Mouse (Mus musculus): ENCODE data around the gene BC048562. TPM values are rescaled to one million over a fixed set of nuclear protein-coding genes. Genes with fewer than 3 reads are reported as not detected.

Gene BC048562
- polyA plus RNA-seq (2017; shearing (Covaris generic)) = not detected

DNA sequence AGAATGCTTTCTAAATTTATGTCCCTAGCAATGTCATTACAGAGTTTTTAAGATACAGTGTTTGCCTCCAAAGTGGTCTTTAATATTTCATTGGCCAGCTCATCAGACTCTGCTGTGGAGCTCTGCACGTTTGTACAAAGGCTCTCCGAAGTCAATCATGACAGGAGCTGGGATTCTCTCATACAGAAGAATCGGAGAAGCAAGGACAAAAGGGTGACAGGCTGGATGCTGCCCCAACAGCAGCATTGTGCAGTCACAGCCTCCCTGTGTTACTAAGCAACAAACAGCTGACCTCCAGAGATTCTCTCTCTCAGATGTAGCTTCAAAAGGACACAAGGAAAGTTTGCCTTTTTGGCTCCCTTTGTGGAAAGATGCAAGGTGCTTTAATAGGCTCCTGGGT lies at the start of gene BC048562:
TSS of gene BC048562 (plus strand) at position 301 of the 400 bp plus-strand sequence.

DNA sequence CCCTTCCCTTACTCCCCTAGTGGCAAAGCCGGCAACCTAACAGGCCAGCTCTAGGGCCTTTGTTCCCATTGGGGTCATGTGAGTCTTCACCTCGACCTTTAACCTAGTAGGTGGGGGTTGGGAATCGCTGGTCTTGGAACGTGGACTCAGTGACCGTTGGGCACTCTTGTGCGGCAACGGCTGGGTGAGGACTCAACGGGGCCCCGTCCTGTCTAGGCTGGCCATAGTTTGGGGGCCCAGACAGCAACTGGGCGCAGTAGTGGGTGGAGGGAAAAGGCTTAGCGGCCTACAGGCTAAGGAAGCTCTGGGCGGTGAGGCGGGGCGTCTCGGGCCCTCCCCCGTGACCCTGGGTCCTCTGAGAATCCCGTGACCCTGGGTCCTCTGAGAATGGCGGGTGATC lies 43.6 kb upstream of the BC048562 start, which contains the start of gene 1700102P08Rik:
TSS of gene 1700102P08Rik (plus strand) at position 130 of the 400 bp plus-strand sequence.

DNA sequence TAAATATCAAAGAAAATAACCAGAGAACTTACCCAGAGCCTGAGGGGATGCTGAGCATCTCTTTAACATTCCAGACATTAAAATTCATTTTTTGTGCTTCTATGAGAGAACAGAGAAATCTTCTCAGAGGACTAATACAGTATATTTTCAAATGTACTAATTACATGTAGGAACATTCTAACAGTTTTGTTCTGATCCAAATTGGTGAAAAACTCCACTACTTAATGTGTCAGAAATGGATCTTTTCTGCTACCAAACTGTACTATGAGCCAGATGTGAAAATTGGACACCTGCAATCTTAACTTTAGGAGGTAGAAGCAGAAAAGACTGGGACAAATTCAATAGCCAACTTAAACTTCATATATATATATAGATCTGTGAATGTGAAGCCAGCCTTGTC lies 7.9 kb upstream of the BC048562 start, which contains the start of gene Ccdc36:
TSS of gene Ccdc36 (minus strand) at position 101 of the 400 bp plus-strand sequence.

DNA sequence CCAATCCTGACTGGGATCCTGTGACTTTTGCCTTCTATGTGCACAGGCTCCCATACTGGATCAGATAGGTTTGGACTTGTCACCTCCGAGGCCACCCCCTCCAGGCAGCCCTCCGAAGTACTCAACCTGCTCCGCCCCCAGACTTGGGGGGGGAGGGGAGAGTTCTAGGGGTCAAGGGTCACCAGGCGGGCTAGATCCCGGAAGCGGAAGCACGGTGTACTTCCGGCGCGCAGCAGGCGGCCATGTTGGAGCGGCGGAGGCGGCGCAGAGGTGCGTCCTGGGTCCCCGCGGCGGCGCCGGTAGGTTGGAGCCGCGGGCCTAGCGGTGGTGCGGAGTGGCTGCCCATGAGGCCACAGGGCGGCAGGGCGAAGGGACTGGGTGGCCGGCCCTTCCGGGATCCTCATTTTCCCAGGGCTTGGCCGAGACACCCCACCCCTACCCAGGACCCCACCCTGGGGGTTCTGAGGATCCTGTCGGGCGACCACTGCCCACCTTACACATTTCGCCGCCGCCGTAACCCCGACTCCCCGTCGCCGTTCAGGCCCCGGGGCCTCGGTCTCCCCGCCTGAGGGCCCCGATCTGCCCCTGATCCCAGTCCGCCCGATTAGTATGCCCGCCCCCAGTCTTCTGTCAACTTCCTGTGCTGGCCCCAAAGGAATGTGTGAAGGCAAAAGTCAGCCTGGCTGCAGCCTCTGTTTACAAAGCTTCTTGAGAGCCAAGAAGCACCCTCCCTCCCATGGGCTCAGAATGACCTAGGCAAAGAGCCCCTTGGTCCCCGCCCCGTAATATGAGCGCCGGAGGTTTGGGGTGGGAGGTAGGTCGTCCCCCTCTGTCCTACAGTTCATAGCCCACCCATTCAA lies 24.3 kb downstream of the BC048562 start, which contains the start of gene Ccdc71:
TSS of gene Ccdc71 (plus strand) at position 209 of the 860 bp plus-strand sequence.

DNA sequence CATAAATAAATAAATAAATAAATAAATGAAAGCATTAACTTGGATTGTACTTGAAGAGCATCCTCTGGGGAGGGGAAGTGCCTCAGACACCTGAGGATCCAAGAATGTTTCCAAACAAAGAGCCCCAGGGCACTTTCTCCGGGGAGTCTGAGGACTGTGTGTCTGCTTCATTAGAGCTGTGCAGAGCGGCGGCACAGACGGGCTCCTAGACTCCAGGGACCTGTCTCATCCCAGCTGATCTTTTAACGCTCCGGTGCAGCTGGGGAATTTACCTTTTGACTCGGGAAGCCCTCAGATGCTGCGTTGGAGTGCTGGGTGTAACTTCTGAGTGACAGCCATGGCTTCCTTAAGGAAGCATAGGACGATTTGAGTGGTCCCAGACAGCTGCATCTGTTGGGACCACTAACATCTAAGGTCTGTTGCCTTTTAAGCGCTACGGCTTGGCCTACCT lies 24.9 kb downstream of the BC048562 start, which contains the start of gene Klhdc8b:
TSS of gene Klhdc8b (minus strand) at position 401 of the 451 bp plus-strand sequence.

DNA sequence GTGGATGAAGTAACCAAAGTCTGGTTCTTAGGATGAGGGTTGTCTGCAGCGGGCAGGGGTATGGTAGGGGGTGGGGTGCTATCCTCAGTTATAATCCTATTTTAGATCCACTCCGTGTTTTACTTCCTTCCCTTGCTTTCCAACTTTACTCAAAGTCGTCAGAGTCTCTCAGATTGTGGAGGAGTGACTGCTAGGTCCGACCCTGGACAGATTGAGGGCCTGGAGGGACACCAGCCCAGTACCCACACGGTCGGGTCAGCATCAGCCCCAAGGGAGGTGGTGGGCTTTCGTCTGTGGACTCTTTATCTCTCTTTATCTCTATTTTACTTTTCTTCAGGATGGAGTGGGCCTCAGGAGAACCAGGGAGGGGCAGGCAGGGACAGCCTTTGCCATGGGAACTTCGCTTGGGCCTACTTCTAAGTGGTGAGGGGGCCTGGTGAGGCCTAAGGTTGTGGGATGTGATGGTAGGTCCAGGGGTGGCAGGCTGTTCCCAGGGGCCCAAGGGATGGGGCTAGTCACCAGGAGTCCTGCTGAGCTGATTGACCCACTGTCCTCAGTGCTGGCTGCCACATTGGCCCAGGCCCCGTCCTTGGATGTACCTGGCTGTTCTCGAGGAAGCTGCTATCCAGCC lies 43.6 kb downstream of the BC048562 start, which contains the start of gene Lamb2:
TSS of gene Lamb2 (plus strand) at position 16 of the 631 bp plus-strand sequence.

DNA sequence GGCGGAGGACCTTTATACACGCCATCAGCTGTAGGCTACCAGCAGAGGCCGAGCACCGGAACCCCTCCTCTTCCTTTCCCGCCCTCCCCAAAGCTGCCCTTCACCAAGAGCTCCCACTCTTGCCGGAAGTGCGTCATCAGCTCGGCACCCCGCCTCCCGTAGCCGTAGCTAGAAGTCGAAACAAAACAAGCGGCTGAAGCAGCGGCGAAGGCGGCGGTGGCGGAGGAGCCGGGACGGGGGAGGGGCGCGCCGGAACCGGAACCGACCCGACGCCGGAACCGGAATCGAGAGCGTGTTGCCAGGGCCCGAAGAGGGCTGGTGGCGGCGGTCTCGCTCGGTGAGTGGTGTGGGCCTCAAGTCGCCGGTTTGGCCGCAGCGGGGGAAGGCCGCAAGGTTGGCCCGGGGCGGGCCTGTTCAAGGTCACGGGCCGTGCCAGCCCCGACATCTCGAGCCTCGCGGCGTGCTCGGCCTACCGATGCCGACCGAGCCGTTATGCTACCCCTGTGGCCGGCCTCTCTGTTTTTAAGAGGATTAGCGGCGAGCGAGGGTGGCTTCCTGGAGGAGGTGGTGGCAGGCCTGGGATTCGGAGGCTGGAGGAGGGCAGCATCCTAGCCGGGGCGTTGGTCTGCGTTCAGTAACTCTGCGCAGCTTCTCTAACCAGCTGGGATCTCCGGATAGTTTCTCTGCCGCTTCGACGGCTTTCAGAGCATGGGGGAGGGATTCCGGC lies 54.4 kb downstream of the BC048562 start, which contains the start of gene Usp19:
TSS of gene Usp19 (plus strand) at position 44 of the 727 bp plus-strand sequence.

Other genes with a start within 250 kb of the BC048562 start
- 0.60 TPM for gene Bsn, start 246.1 kb upstream of the BC048562 start, polyA plus RNA-seq (2017; shearing (Covaris generic))
- 5.1 TPM for gene Dag1, start 172.5 kb upstream of the BC048562 start, polyA plus RNA-seq (2017; shearing (Covaris generic))
- gene Nicn1, start 146.1 kb upstream of the BC048562 start, polyA plus RNA-seq (2017; shearing (Covaris generic)) = 2.9 TPM
- gene Amt, start 139.6 kb upstream of the BC048562 start, polyA plus RNA-seq (2017; shearing (Covaris generic)) = 0.35 TPM
- 307 TPM for gene Rhoa, start 130.4 kb upstream of the BC048562 start, polyA plus RNA-seq (2017; shearing (Covaris generic))
- gene Tcta, start 130.3 kb upstream of the BC048562 start, polyA plus RNA-seq (2017; shearing (Covaris generic)) = 19.7 TPM
- gene Gpx1, start 97.6 kb upstream of the BC048562 start, polyA plus RNA-seq (2017; shearing (Covaris generic)) = 765 TPM
- 152 TPM for gene Usp4, start 88.6 kb upstream of the BC048562 start, polyA plus RNA-seq (2017; shearing (Covaris generic))
- 2.8 TPM for gene 1700102P08Rik, start 43.7 kb upstream of the BC048562 start, polyA plus RNA-seq (2017; shearing (Covaris generic))
- gene Ccdc36, start 8.0 kb upstream of the BC048562 start, polyA plus RNA-seq (2017; shearing (Covaris generic)) = not detected
- 51.6 TPM for gene Ccdc71, start 24.0 kb downstream of the BC048562 start, polyA plus RNA-seq (2017; shearing (Covaris generic))
- gene Klhdc8b, start 25.1 kb downstream of the BC048562 start, polyA plus RNA-seq (2017; shearing (Covaris generic)) = 3.6 TPM
- gene Lamb2, start 43.3 kb downstream of the BC048562 start, polyA plus RNA-seq (2017; shearing (Covaris generic)) = 0.16 TPM
- gene Usp19, start 54.1 kb downstream of the BC048562 start, polyA plus RNA-seq (2017; shearing (Covaris generic)) = 138 TPM
- 129 TPM for gene Qars, start 71.2 kb downstream of the BC048562 start, polyA plus RNA-seq (2017; shearing (Covaris generic))
- gene Qrich1, start 80.3 kb downstream of the BC048562 start, polyA plus RNA-seq (2017; shearing (Covaris generic)) = 144 TPM
- 122 TPM for gene Impdh2, start 123.8 kb downstream of the BC048562 start, polyA plus RNA-seq (2017; shearing (Covaris generic))
- 77.9 TPM for gene Ndufaf3, start 131.0 kb downstream of the BC048562 start, polyA plus RNA-seq (2017; shearing (Covaris generic))
- gene Dalrd3, start 133.4 kb downstream of the BC048562 start, polyA plus RNA-seq (2017; shearing (Covaris generic)) = 131 TPM
- 90.3 TPM for gene Wdr6, start 142.3 kb downstream of the BC048562 start, polyA plus RNA-seq (2017; shearing (Covaris generic))
- 16.3 TPM for gene P4htm, start 161.2 kb downstream of the BC048562 start, polyA plus RNA-seq (2017; shearing (Covaris generic))
- gene Arih2, start 212.9 kb downstream of the BC048562 start, polyA plus RNA-seq (2017; shearing (Covaris generic)) = 54.4 TPM
- gene Slc25a20, start 225.6 kb downstream of the BC048562 start, polyA plus RNA-seq (2017; shearing (Covaris generic)) = 68.6 TPM